Mouse (Mus musculus) E14TG2a.4 (cell line): ENCODE results near the gene Azin2.

ENCODE experiments used
- CTCF ChIP-seq: conservative IDR thresholded peaks from 2 replicates; pipeline ENCODE4 v1.5.1; 2014; ENCODE audit warnings: low read length
- NANOG ChIP-seq: IDR thresholded peaks from 2 replicates; pipeline ENCODE4 v1.6.1; 2014; ENCODE audit warnings: borderline replicate concordance, low read length, mixed read lengths

DNA sequence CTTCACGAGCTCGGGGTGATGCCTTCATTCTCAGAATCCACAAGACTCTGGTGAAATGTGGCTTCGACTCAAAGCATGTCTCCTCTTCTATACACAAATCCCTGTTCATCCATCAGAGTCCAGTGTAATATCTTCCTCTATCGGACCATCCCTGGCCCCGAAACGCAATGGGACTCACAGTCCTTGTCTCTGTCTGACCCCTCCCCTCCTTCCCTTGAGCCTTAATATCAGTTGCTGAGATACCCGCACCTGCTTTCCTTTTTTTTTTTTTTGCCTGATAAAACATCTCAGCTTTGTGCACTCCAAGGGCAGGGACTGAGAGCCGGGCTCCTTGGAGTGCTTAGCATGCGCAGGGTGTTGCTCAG lies 666 bp upstream of the Azin2 start:
- TF ChIP-seq NANOG: no peak
- no peak for TF ChIP-seq CTCF
